Mouse (Mus musculus): ENCODE measurements around the gene Fcrl5.

DNA sequence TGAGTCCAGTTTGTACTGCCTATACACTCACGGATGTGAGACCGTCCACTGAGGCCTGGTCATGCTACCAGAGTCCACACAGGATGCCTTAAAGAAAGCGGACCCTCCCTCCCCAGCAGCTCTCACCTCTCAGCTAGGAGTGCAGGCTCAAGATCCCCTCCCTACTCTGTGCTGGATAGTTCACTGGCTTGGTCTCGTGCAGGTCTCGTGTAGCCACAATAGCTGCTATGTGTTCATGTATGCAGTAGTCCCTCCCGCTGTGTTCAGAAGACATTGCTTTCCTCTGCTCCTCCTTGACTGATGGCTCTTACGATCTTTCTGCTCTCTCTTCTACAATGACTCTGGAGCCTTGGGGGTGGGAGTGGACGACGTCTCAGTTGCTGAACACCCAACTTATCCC lies 62.7 kb downstream of the Fcrl5 start:
- TF ChIP-seq POLR2A (IDR thresholded peaks at IDR 0.05; ENCODE audit: insufficient read depth, low read depth, low read length) (no peak), EP300 (IDR thresholded peaks at IDR 0.05; ENCODE audit: insufficient read depth, low read depth, low read length) (no peak), CTCF (IDR thresholded peaks at IDR 0.05) (no peak)

Measured in heart, adult 2 months (tissue).